Mouse (Mus musculus) ovary, postnatal 10 days (tissue): ENCODE measurements around the gene Zfp85.
"Not testable (repeated sequence)": the region's sequence is repeated elsewhere in the genome, so short reads cannot be mapped to it uniquely, and the experiment has no call there.

Experiments
- DNase-seq: peaks from one replicate; pipeline ENCODE4 v3.0.0; 2022; ENCODE audit warnings: low spot score

Zfp85 gene

GRCm38 (mm10) chr13:67754333-67755306 is at the start of gene Zfp85:
Gene Zfp85, minus strand, starts transcription at chr13:67755228.
- peak; percentile 42 for DNase-seq

DNA sequence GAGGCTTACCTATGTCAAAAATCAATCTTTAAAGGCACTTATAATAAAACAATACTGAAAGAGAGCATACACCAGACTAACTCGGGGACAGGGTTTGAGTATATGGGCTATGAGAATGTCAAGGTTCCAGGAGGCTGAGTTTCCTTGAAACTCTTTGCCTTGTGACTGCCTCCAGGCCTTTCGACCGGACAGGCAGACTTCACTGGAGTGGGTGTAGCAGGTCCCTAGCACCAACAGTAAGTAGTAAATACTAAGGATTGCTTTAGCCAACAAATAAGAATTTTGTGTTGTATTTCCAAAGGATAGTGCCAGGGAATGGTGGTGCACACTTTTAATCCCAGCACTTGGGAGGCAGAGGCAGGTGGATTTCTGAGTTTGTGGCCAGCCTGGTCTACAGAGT is 44.1 kb upstream of the Zfp85 start:
- not testable (repeated sequence) for DNase-seq

DNA sequence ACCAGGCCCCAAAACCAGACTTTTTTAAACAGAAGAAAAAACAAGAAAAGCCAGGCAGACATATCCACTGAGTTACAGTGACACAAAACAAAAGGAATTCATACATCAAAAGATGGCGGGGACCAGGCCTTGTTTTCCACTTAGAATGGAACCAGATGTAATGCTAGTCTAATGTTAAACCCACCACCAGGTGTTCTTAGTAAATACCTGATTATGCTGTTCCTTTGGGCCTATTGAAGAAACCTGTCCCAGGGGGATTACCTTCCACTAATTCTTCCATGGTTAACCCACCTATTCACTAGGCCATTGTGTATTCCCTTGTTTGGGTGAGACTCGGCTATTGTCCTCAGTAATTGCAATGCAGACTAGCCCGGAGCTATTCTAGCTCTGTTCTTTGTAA is 43.6 kb upstream of the Zfp85 start:
- no peak for DNase-seq

DNA sequence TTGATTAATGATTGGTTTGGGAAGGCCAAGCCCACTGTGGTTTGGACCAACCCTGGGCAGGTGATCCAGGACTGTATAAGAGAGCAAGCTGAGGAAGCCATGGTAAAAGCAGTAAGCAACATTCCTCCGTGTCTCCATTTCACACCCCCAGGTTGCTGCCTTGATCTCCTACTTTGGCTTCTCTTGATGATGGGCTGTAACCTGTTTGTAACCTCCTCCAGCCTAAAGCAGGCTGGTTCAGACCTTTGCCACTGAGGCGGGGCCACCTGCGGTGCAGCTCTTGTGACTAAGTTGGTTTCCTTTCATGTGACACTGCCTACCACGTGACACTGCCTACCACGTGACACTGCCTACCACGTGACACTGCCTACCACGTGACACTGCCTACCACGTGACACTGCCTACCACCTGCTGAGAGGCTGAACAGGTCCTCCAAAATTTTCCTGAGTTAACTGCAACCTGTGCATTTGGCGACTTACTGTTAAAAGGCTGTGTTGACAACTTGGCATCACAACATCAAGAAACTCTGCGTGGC is 37.0 kb upstream of the Zfp85 start:
- no peak for DNase-seq

DNA sequence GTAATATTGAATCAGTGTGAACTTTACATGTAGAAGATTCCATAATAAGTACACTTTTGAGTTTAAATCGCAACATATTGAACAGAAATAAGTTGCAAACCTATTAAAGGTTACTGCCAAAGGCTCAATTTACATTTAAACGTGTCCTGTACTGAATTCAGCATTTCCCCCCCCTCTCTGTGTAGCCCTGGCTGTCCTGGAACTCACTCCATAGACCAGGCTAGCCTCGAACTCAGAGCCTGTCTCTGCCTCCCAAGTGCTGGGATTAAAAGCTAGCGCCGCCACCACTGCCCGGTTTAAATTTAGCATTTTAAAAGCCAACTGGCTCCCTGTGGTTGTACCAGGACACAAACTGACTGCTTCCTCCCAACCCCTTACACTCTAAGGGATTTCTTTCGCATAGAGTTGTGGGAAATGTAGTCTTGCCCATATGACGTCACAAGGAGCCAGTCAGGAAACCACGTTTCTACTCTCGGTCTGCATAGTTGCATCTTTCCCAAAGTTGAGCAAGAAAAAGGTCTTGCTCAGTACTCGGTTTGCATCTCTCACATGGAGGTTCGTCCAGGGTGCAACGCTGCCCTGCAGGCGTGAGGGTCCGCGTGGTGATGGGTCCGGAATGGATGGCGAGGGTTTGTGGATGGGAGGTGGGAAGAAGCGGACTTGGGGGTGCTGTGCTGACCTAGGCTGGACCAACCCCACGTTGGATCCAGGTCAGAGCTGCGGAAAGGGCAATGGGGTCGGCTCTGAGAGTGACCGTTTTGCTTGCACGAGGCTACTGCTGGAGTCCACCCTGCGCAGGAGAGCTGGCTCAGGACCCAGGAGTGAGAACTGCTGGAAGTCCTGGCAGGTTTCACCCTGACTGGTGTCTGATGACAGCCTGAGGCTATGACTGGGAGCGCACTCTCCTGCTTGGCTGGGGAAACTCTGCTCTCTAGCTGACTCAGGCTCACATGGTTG is 24.5 kb upstream of the Zfp85 start, which contains the start of gene Zfp493:
Gene Zfp493 (plus strand): TSS at position 429 of the 957 bp plus-strand sequence.
- peak; percentile 24 for DNase-seq

- no peak for DNase-seq
Measured at GRCm38 (mm10) chr13:67763031-67763768, 8.2 kb upstream of the Zfp85 start.

GRCm38 (mm10) chr13:67759966-67760365 is 4.9 kb upstream of the Zfp85 start:
- DNase-seq, result no peak

GRCm38 (mm10) chr13:67755761-67756160 is 733 bp upstream of the Zfp85 start:
- DNase-seq, result no peak

DNA sequence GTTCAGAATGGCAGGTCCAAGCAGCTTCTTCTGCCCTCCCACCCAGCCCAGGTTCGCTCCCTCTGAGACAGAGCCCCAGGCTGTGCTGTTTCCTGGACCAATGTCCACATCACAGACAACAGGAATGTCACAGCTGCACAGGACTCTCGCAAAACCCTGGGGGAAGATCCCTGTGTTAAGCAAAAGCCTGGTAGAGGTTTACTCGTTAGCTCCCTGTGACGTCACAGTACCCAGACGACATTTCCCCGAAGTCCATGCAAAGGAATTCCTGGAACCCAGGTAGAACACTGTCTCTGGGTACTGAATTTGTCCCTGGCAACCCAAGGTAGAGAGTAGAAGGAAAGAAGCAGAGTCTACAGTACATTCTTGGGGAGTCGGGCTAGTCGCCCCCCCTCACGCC is 11.1 kb downstream of the Zfp85 start:
- DNase-seq, result no peak

- DNase-seq, result no peak
Measured at GRCm38 (mm10) chr13:67742941-67743340, 12.1 kb downstream of the Zfp85 start.

DNA sequence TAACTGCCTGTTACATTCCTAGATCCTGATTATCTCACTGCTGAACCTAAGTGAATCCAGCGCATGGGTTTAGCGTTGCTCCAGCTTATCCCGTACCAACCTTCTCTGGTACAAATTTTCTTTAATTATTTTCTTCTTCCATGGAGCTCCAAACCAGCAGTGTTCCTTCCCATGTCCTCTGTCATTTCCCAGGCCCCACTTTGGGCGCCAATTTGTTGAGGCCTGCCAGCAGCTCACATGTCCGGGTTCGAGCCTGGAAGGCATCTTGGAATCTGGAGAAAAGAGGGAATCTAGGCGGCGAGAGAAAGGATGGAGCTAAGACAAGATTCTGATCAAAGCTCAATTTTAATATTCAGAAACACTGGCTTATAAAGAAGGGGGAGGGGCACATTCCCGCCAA is 20.6 kb downstream of the Zfp85 start:
- not testable (repeated sequence) for DNase-seq

- not testable (repeated sequence) for DNase-seq
Measured at GRCm38 (mm10) chr13:67729441-67729840, 25.6 kb downstream of the Zfp85 start.

- peak; percentile 9 for DNase-seq
Measured at GRCm38 (mm10) chr13:67728641-67729318, 26.2 kb downstream of the Zfp85 start, which contains the start of gene Zfp65. Gene Zfp65, minus strand, starts transcription at chr13:67729173.

DNA sequence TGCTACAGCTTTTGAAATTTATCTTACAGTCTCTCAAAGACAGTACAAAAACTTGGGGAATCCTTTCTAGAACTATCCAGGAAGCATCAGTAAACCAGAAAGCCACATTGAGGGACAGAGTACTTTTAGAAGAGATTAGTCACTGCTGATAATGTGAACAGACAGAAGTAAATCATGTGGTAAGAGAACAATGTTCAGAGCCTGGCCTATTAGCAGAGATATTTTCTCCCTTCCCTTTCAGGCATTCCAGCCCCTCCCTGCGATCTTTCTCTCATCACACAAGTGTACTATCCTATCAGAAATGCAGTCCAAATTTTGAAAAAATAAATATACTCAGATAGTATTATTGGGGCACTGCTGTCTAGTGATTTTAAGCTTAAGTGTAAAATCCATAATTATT is 26.9 kb downstream of the Zfp85 start:
- no peak for DNase-seq

DNA sequence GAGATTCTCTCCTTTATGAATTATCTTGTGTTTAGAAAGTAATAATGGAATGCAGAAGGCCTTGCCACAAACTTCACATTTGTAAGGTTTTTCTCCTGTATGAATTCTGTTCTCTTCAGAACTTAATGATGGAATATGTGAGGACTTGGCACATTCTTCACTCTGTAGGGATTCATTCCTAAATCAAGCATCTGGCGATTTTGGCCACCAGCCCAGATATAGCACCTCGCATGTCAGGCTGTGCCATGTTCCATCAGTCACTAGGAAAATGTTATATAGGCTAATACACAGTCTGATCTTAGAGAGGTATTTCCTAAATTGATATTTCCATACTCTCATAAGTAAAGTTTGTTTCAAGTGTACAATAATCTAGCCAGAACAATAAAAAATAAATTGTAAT is 29.7 kb downstream of the Zfp85 start:
- not testable (repeated sequence) for DNase-seq

DNA sequence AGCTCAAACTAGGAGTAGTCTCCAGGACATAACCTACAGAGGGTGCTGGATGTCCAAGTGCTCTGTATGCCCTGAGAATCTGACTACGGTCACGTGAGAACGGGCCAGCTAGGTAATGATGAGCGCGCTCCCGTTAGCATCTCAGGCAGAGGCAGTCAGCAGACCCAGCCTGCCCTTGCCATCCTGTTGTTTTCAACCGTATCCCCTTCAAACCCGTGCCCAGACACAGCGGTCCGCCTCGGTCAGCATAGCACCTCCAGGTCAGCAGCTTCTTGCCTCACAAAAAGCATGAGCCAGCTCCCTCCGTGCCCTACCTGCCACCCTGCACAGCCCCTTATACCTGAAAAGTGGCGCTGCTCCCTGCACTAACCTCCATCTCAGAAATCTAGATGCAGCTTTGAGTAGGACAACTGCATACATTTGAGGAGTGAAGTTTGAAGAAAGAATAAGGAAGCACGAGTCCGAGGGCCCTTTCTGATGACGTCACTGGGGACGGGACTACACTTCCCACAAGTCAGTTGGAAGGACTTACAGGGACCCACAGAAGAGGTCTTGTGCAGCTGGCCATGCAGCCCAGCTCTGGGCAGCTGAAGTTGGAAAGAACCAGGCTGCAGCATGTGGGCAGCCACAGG is 31.1 kb downstream of the Zfp85 start:
- peak; percentile 60 for DNase-seq
